Mouse (Mus musculus): ENCODE measurements around the gene F12.
A peak's percentile ranks its signal among the peaks of the same experiment; 100 is the strongest.

- TF ChIP-seq TAL1 (IDR thresholded peaks at IDR 0.05; ENCODE audit: low read length) = peak; percentile 31; the same call in 1 of the 3 replicates
- TF ChIP-seq GATA1 (IDR thresholded peaks at IDR 0.05; ENCODE audit: low read length) = no peak
Observed at GRCm38 (mm10) chr13:55404853-55405782, 21.5 kb downstream of the F12 start.
